Mouse (Mus musculus): ENCODE measurements around the gene Cbfa2t2. TPM values are rescaled to one million over a fixed set of nuclear protein-coding genes. Genes with fewer than 3 reads are reported as not detected.

Cbfa2t2 gene
- total RNA-seq, 2 experiments from 2014 or later, result 33.9 to 34.2 TPM

DNA sequence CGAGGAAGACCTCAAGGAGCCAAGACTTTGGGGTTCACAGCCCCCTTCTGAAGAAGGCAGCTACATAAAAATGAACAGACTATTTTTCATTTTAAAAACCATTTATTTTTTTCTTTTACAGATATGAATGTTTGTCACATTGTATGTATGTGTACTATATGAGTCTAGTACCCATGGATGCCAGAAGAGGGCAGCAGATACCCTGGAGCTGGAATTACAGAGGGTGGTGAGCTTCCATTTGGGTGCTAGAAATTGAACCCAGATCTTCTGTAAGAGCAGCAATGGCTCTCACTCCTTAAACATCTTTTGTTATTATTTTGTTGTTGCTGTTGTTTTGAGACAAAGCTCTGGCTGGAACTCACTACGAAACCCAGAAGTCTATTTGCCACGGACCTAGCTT, 10.8 kb upstream of the Cbfa2t2 start:
- DNase-seq, result no peak

DNA sequence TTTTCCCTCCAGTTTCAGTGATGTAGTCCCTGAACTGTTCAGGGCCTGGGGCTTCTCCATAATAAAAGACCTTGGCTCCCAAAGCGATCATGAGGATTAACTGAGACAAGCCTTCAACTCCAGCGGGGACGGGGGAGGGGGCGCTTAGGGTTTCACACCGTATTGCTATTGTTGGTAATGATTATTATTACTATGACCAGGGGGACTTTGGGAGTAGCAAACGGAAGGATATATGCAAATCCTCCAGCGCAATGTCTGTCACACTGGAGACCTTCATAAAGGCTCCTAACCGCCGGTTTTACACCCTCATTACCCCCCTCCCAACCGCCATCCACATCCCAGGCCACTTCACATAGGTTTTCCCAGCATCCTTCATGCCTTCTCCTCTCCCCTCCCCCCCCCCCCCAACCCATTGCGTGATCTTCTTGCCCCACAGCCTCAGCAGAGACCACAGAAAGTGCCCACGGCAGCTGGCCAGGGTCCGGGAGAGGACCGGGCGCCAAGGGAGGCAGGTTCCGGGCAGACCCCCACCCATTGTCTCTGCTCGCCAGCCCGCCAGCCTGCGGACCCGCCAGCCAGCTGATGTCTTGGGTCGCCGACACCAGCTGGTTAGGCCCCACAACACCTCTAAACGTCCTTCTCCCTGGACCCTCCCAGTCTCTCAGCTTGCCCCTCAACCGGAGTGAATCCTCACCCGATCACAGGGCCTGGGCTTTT, 9.9 kb upstream of the Cbfa2t2 start:
- DNase-seq, result no peak

DNA sequence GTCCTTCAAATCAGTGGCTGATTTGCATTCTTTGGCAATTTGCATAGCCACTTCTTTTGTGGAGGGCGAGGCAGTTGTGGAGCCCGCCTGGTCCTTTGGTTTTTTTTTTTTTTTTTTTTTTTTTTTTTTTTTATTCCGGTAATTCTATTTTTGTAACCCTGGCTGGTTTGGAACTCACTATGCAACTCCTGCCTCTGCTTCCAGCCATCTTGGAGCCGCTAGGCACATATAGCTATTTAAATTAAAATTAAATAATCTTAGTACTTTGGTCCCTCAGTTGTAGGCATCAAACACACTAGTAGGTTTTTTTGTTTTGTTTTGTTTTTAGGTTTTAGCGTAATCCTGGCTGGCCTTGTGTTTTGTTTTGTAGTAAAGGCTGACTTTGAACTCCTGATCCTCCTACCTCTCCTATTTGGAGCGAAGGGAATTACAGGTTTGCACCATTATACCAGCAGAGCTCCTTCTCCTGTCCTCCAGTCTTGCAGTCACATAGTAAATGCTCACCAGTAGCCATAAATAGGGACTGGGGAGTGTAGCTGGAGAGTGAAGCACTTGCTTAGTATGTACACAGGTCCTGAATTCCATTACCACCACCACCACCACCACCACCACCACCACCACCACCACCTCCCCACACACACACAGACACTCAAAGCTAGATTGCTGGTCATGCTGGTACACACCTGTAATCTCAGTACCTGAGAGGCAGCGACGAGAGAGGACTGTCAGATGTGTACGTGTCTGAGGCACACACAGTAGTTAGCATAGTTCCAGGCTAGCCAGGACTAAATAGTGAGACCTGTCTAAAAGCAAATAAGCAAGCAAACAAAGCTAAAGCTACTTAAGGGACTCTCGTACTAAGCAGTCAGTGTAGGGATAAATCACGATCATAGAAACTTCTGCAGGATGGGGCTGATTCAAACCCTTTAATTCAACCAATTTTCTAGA, 9.1 kb upstream of the Cbfa2t2 start:
- DNase-seq, result no peak

DNA sequence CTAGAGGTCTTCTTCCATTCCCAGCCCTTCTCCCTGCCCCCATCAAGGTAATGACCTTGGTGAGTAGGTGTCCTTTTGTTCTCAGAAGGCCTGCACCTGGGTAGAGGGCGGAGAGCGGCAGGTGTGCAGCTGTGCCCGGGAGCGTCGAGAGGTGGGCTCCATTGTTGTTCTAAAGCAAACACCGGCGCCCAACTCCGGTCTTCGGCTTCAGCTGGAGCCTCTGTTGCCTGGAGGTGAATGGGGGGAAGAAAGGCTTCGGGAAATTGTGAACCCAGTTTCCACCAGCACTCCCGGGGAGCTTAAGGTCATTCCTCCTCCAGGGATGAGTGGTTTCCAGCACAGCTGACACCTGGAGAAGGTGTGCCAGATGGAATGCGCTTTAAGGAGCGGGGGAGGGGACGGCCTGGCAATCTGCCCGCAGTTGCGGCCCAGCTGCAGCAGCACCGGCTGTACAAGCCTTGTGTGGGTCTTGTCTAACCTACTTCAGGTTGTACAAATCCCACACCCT, 8.4 kb upstream of the Cbfa2t2 start:
- peak; percentile 42 for DNase-seq

DNA sequence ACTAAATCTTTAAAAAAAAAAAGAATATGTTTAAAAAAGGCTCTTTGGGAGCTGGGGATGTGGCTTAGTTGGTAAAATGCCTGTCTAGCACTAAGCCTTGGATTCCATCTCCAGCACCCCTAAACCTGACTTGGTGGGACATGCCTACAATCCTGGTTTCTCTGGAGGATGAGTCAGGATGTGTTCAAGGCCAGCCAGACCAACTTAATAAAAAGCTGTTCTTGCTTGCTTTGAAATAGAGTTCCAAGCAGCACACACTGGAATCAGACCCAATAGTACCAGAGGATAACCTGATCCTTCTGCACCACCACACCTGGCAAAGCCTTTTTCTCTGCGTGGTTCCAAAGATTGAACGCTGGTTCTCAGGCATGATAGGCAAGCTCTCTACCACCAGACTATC, 5.7 kb upstream of the Cbfa2t2 start:
- DNase-seq, result no peak

DNA sequence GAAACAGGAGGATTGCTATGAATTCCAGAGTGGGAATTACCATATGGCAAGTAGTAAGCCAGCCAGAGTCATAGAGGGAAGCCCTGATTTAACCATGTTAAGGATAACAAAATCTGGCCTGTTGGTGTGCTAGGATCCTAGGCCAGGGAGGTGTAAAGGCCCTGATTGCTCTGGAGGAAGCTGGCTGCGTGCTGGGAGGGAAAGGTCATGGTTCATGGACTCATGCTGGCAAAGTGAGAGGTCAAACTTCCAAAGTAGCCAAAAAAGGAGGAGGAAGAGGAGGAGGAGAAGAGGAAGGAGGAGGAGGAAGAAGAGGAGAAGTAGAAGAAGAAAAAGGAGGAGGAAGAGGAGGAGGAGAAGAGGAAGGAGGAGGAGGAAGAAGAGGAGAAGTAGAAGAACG, 3.6 kb upstream of the Cbfa2t2 start:
- no peak for DNase-seq

DNA sequence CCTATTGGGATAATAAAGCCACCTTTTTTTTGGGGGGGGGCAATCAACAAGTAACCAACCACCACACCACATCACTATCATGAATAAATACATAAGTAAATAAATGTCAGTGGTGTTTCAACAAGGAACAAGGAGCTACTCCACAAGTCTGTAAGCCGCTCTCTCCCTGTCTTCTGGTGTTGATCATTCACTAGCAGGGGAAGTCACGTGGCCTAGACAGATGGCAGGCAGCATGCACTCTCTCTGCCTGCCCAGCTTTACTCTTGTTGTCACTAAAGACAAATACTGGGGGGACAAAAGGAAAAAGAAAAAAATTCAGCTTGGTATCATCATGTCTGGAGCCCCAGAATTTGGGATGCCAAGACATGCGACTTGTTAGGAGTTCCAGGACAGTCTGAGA, 2.9 kb upstream of the Cbfa2t2 start:
- DNase-seq, result no peak

DNA sequence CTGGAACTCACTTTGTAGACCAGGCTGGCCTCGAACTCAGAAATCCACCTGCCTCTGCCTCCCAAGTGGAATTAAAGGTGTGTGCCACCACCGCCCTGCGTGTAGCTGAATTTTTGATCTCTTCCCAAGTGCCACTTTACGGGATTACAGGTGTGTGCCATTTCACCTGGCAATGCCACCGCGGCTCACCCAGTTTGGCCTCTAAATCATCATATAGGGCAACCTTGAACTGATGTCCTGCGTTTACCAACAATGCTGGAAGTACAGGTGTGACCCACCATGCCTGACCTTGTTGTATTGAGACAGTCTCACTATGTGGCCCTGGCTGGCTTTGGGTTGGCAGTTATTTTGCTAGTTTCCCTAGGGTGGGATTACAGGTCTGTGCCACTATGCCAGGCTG, 1.6 kb upstream of the Cbfa2t2 start:
- DNase-seq, result no peak

DNA sequence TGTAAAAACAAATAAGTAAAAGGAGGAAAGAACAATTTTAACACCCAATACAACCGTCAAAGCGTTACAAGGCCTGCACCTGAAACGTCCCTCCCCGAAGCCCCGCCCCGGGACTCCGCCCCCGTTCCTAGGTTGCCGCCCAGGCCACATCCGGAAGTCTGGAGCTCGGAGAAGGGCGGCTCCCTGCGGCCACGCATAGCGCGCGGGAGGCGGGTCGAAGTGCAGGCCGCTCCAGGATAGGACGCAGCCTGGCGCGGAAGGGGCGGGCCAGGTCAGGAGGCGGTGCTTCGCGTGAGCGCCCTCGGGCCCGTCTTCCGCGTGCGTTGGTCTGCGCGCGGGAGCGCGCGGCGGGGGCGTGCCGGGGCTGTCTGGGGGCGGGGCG, 214 bp upstream of the Cbfa2t2 start:
- peak; percentile 98 for DNase-seq

DNA sequence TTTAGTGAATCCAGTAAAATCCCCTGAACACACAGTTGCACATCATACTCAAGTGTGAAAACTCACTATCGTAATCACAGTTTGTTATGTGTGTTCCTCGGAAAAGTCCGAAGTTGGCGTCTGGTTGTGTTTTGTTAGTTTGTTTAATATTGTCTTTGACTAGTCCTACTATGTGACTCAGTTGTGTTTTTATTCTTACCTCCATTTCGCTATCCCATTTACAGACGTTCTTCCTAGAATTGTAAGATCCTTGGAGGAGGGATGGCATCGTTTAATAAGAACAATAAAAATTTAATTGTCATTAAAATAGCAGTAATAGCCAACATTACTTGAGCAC, 878 bp downstream of the Cbfa2t2 start:
- no peak for DNase-seq

DNA sequence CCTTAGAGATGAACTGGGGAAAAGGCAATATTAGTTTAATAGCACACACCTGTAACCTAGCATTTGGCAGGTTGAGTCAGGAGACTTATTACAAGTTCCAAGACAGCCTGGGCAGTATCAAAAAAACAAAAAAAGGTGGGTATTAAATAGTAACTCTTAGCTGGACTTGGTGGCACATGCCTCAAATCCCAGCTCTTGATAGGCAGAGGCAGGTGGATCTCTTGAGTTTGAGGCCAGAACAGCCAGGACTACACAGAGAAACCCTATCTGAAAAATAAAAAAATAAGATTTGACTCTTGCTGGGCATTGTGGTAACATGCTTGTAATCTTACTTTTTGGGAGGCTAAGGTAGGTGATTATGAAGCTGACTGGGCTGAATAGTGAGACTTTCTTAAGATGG, 4.2 kb downstream of the Cbfa2t2 start:
- DNase-seq, result no peak

DNA sequence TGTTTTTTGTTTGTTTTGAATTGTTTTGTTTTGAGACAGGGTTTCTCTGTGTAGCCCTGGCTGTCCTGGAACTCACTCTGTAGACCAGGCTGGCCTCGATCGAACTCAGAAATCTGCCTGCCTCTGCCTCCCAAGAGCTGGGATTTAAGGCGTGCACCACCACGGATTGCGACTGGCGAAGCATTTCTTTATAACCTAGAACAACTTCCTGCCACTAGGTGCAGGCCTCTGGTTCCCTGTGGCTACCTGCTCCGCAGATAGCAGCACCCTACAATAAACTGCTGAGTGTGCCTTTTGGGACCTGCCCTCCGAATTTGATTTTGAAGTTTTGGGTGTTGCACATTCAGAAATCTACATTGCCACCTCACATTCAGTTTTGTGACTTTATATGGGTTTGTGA, 11.5 kb downstream of the Cbfa2t2 start:
- DNase-seq, result no peak

DNA sequence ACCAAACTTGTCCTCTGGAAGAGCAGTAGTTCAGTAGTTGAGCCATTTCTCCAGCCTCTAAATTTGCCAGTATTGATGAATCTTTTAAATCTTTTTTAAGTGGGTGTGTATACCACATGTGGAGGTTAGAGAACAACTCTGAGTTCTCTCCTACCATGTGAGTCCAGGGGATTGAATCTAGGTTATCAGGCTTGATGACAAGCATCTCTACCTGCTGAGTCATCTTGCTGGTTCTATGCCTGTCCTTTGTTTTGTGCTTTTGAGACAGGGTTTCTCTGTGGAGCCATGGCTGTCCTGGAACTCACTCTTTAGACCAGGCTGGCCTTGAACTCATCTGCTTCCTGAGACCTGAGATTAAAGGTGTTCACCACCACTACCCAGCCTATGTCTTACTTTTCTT, 12.4 kb downstream of the Cbfa2t2 start:
- DNase-seq, result no peak

DNA sequence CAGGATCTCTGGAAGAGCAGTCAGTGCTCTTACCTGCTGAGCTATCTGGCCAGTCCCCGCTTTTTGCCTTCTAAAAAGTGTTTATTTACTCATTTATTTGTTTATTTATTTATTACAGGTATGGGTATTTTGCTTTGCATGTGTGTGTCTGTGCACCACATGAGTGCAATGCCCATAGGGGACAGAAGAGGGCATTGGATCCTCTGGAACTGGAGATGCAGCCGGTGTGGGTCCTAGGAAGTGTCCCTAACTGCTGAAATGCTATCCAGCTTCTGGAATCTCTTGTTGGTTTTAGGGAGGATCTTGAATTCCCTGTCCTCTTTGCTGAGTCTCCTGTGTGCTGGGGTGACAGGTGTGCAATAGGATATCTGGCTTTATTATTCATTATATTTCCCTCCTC, 16.7 kb downstream of the Cbfa2t2 start:
- no peak for DNase-seq

DNA sequence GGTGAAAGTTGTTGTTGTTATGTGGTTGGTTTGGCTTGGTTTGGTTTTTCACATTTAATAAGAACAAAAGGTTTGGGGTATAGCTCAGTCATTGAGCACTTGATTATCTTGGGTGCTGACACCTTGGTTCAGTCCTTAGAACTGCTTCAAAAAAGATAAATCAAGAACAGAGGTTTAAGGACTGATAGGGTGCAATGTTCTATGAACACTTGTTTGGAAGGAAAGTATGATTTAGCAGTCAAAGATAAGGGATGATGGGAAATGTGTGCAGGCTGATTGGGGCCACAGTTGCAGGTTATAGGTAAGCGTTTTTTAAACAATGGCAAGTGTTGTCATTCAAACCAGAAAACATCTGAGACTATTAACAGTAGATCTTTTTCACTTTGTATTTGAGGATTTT, 17.8 kb downstream of the Cbfa2t2 start:
- DNase-seq, result no peak

DNA sequence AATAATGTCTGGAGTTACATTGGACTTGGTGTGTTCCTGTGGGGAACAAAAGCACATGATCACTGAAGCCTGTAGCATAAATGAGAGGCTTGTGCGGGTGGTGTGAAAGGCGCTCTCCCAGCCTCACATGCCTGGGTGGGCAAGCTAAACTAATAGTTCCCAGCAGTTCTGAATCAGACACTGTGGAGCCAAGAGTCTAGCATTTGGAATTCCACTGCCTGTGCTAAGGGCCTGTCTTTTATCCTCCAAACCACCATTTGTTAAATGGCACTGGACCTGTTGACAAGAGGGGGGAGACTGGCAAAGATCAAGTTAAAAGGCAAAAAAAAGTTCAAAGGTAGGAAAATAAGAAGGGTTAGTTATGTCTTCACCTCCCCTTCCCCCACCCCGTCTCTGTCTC, 18.3 kb downstream of the Cbfa2t2 start:
- DNase-seq, result no peak

DNA sequence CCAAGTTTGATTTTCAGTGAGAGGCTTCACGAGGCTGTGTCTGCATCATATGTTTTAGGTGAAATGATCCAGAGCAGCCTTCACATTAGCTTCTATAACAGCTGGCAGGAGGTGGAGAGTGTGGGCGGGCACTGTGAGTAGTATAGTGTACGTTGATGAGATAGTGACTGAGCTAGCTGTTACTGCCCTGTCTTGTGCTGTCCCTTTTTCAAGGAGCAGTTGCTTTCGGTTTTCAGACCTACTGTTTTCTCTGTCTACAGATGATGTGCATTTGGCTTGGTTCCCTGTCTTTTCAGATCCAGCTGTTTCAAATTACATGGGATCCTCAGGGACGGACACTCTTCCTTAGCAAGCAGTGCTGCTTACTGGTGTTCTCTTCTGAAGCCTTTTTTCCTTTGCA, 19.5 kb downstream of the Cbfa2t2 start:
- peak; percentile 40 for DNase-seq

DNA sequence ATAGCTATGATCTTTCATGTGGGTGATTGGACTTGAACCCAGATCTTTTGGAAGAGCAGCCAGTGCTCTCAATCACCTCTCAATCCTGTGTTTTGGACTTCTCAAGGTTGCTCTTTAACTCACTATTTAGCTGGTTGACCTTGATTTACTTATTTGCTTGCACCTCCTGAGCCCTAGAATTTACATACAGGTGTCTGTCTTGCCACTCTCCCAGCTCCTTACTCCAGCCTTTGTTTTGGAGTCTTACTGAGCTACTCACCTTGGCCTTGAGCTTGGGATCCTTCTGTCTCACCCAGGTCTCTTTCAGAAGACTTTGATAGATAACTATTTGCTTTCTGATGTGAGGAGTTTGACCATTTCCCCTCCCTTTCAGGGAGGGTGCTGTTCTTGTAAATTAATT, 20.3 kb downstream of the Cbfa2t2 start:
- no peak for DNase-seq

DNA sequence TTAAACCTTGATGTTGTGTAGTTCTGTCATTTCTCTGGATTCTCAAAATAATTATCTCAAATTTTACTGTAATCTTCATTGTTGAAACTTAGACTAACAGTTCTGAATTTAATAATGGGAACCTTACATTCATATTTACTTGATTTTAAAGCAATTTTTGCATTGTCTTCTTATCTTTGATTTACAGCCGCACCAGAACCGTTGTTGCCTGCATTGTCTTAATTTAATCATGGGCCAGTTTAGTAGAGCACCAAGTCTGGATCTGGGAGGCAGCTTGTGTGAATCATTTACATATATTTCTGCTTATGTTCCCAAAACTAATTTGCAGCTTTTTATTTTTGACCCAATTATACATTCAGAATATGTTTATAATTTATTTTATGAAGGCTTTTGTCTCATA, 23.0 kb downstream of the Cbfa2t2 start:
- DNase-seq, result no peak

DNA sequence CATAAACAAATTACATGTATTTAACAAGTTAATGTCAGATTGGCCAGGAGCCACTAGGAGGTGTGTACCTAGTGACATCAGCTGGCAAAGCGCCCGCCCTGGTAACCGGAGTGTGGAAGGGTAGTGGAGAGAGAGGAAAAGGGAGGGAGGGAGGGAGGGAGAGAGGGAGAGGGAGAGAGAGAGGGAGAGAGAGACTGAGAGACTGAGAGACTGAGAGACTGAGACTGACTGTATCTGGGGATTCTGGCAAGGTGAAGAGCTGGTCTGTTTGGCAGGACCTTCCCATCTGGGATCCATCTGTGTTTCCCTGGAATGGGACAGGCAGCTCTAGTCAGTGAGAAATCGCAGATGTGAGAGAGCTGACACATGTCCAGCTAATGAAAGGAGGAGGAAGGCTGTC, 23.6 kb downstream of the Cbfa2t2 start:
- DNase-seq, result peak; percentile 82

DNA sequence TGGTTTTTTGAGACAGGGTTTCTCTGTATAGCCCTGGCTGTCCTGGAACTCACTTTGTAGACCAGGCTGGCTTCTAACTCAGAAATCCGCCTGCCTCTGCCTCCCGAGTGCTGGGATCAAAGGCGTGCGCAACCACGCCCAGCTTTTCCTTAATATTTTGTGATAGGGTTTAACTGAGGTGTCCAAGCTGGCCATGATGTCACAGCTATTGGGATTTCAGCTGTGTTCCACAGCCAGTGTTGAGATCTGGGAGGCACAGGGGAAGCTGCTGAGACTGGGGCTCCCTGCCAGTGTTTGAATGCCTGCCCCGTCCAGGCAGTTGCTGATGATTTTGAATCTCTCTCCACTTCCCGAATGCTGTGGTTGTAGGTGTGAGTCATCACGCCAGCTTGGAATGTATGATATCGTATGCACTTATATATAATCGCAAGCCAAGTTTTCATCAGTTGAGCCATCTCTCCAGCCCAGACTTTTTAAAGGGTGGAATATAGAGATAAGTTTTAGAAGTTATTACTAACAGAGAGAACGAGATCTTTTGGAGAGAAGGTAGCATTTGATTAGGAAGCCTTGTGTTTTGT, 27.4 kb downstream of the Cbfa2t2 start:
- peak; percentile 59 for DNase-seq

DNA sequence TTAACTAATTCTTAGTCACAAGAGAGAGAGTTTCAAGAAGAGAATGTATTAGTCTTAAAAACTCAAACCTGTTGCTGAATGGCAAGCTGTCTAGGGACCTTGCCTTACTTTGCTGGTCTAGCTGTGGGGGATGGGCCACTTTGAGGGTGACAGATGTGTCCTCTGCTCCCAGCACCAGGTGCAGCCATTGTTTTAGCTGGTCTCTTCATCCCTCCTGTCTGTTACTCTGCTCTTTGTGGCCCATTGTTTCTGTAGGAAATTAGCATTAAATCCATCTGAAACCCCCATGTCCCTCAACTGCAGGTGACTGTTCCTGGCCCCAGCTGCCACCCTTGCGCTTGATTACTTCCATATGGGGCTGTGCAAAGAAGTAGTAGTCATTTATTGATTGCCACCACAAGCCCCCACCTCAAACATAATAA, 29.6 kb downstream of the Cbfa2t2 start:
- no peak for DNase-seq

DNA sequence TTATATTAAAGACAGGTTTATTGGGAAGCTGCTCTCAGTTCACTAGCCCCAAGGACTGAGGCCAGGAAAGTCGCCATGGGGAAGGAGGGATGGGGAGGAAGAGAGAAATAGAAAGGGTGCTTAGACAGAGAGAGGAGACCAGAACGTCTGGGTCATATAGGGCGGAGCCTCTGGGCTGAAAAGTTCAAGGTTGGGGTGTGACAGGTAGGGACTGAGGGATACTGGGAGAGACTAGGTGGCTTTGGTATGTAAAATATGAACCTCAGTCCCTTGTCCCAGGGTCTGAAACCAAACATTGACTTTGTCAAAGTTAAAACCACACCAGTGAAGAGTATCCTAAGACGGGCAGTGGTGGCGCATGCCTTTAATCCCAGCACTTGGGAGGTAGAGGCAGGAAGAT, 30.9 kb downstream of the Cbfa2t2 start:
- no peak for DNase-seq

Measured in heart, postnatal 4 days (tissue).